Mouse (Mus musculus) bone marrow macrophage, adult 2 months (primary cell): ENCODE results near the gene Lct. TPM values are rescaled to one million over a fixed set of nuclear protein-coding genes. Genes with fewer than 3 reads are reported as not detected.

ENCODE experiments used
- H3K27ac ChIP-seq: 2 replicates; pipeline ENCODE4 v1.5.1; 2012; ENCODE audit warnings: low read depth, low read length; ENCODE audit not compliant: insufficient read depth
- H3K4me1 ChIP-seq: 2 replicates; pipeline ENCODE4 v1.6.1; 2012; ENCODE audit warnings: low read length; ENCODE audit not compliant: control insufficient read depth, insufficient read depth
- H3K4me3 ChIP-seq: 2 replicates; pipeline ENCODE4 v1.5.1; 2012; ENCODE audit warnings: mild to moderate bottlenecking, low read length, moderate library complexity; ENCODE audit not compliant: insufficient read depth
- CTCF ChIP-seq: IDR thresholded peaks from 2 replicates; pipeline ENCODE4 v1.5.1; 2012; ENCODE audit warnings: low read depth, mild to moderate bottlenecking, low read length, moderate library complexity
- POLR2A ChIP-seq: IDR thresholded peaks from 2 replicates; pipeline ENCODE4 v1.6.1; 2012; ENCODE audit warnings: mild to moderate bottlenecking, low read depth, low read length, borderline replicate concordance
- polyA plus RNA-seq: library from polyadenylated mRNA; stranded (reverse); fragments of >200 nt; gene quantifications from 2 replicates; pipeline ENCODE4 v1.2.4, GENCODE M21; 2012; ENCODE audit not compliant: missing spikeins, insufficient read depth, insufficient read length

Gene Lct
- polyA plus RNA-seq, 1 experiment: not detected

GRCm38 (mm10) chr1:128244727-128245355 lies 83.3 kb downstream of the Lct start:
- TF ChIP-seq POLR2A (no peak), CTCF (no peak)
- peak overlapping the region; percentile 49 for H3K27ac ChIP-seq
- peak overlapping the region; percentile 69 for H3K4me3 ChIP-seq
- peaks cover 7% of the 10 kb centered on the region for H3K4me1 ChIP-seq

GRCm38 (mm10) chr1:128243996-128244726 lies 84.0 kb downstream of the Lct start:
- TF ChIP-seq POLR2A: no peak
- no peak for TF ChIP-seq CTCF
- H3K4me3 ChIP-seq: peak overlapping the region; percentile 69
- H3K27ac ChIP-seq: peak overlapping the region; percentile 49
- peaks cover 7% of the 10 kb centered on the region for H3K4me1 ChIP-seq

DNA sequence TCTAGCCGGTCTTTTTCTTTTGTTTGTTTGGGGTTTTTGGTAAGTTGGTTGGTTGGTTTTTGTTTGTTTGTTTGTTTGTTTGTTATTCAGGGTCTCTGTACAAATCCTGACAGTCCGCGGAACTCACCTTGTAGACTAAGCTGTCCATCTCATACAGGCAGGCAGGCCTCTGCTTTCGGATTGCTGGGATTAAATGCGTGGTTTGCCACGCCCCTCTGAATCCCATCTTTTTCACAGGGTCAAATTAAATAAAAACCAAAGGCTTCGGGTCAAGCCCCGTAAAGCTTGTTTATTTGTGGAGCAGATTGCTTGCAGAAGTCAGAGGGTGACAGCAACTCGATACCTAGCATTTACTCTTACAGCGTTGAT lies 84.5 kb downstream of the Lct start, which contains the start of gene Ubxn4:
Gene Ubxn4 (plus strand): TSS at position 338 of the 369 bp plus-strand sequence.
- TF ChIP-seq CTCF (no peak), POLR2A (no peak)
- peak within 1 kb of the TSS; percentile 49 for H3K27ac ChIP-seq
- peaks cover 7% of the 10 kb centered on the region for H3K4me1 ChIP-seq
- H3K4me3 ChIP-seq: peak within 1 kb of the TSS; percentile 69

DNA sequence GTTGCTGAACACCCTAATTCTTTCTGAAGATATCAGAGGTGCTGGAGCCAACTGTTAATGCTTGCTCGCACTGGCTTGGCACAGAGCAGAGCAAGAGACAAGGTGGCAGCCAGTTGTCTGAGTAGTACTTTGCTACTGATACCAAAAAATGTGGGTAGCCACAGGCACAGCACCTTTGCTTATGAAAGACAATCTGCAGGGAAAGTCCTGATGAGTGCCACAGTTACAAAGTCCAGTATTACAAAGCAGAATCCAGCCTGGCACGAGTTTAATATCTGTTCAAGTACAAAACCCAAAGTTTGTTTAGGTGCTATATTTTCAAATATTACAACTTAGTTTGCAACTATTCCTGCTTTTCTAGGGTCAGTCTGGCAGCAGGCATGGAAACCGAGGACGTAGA lies 92.9 kb downstream of the Lct start:
- TF ChIP-seq POLR2A (no peak), CTCF (no peak)
- Histone ChIP-seq H3K27ac (no peak overlapping the region), H3K4me1 (no peaks in the 10 kb centered on the region), H3K4me3 (no peak overlapping the region)

Other genes starting within 250 kb of the Lct start
- gene Zranb3, start 225.3 kb downstream of the Lct start, polyA plus RNA-seq: 11.4 and 11.7 TPM in 2 replicates
- gene R3hdm1, start 225.0 kb downstream of the Lct start, polyA plus RNA-seq: 45.0 and 51.0 TPM in 2 replicates
- gene Ubxn4, start 84.4 kb downstream of the Lct start, polyA plus RNA-seq: 65.6 and 69.8 TPM in 2 replicates
- gene Mcm6, start 31.3 kb upstream of the Lct start, polyA plus RNA-seq: 44.6 and 46.5 TPM in 2 replicates
- 50.2 and 52.9 TPM in 2 replicates for gene Dars, start 89.0 kb upstream of the Lct start, polyA plus RNA-seq